Mouse (Mus musculus) urinary bladder, adult 18-20 months (tissue): ENCODE measurements around the gene Kxd1.

Experiments used
- DNase-seq, 2 experiments: peaks; one replicate each; pipeline ENCODE4 v3.0.0; 2022; ENCODE audit warnings: low spot score in 2 of 2, mixed read lengths in 2 of 2

Gene Kxd1

GRCm38 (mm10) chr8:70467907-70468306 lies 59.8 kb downstream of the Kxd1 start:
- no peak for DNase-seq

GRCm38 (mm10) chr8:70467229-70467725 lies 60.5 kb downstream of the Kxd1 start:
- DNase-seq: no peak

DNA sequence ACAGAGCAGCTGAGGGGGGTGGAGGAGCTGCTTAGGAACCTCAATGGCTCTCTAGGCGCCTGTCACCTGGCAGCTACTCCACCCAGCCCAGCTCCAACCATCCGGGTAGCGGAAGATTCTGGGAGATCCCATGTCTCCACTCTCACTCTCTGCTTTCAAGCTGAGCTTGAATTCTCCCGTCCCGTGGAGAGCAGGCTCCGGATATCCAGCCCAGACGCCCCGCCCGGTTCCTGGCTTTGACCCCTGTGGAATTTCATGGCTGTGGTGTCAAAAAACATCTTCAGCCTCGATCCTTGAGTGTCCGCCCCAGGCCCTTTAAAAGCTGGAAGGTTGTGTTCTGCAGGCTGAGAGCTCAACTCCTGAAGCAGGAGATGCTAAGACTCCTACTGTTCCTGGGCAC lies 61.0 kb downstream of the Kxd1 start:
- no peak for DNase-seq

DNA sequence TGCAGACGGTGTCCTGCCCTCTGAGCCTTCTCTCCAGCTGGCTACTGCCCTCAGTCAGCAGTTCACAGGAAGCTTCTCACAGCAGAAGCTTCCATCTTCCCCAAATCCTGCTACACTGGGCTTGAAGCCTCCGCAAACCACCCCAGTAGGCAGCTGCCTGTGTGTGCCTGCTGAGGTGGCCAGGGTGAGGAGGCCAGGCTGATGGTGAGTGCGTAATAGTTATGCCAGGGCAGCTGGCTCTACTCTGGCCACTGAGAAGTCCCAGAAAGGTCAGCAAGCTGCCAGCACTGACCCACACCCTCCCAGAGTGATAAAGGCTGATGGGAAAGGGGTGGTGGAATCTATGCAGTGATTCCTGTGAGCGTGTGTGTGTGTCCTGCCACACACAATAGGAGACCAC lies 61.5 kb downstream of the Kxd1 start:
- no peak for DNase-seq

GRCm38 (mm10) chr8:70465701-70466100 lies 62.1 kb downstream of the Kxd1 start:
- DNase-seq: no peak

- DNase-seq: no peak
Observed at GRCm38 (mm10) chr8:70464162-70464561, 63.6 kb downstream of the Kxd1 start.

- DNase-seq: no peak
Observed at GRCm38 (mm10) chr8:70463306-70463705, 64.5 kb downstream of the Kxd1 start.

GRCm38 (mm10) chr8:70462516-70462813 lies 65.3 kb downstream of the Kxd1 start:
- DNase-seq: no peak

GRCm38 (mm10) chr8:70461765-70462515 lies 65.8 kb downstream of the Kxd1 start:
- DNase-seq: no peak

GRCm38 (mm10) chr8:70460606-70461005 lies 67.2 kb downstream of the Kxd1 start:
- no peak for DNase-seq

- DNase-seq: no peak
Observed at GRCm38 (mm10) chr8:70460199-70460598, 67.6 kb downstream of the Kxd1 start.

DNA sequence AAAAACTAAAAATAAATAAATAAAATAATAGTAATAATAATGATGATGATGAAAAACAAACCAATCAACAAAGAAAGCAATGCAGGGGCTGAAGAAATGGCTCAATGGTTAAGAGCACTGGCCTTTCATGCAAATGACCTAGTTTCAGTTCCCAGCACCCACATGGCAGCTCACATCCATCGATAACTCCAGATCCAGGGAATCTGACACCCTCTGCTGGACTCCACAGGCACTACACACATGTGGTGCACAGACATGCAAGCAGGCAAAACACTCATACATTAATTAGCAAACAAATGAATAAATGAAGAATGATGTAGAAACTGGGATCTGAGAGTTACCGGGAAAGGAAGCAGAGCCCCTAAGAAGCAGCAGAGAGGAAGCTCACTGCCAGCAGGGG lies 68.1 kb downstream of the Kxd1 start:
- no peak for DNase-seq

DNA sequence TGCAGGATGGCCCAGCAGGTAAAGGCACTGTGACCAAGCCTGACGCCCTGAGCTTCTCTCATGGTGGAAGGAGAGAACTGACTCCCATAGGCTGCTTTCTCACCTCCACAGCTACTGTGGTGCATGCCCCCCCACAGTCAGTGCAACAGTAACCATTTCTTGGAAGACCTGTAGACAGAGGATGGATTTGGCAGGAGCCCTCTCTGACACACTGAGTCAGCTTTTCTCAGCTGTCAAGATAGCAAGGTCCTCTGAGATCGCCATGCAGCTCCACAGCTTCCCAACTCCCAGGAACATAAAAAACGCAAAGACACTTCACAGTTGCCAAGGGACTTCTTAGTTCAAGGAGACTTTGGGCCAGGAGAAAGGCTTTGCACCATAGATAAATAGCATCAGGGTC lies 69.3 kb downstream of the Kxd1 start:
- no peak for DNase-seq
